Mouse (Mus musculus): ENCODE measurements around the gene Adam19. TPM values are rescaled to one million over a fixed set of nuclear protein-coding genes. Genes with fewer than 3 reads are reported as not detected.

Gene Adam19
- polyA plus RNA-seq, 1 experiment from 2014 or later = 10.7 TPM

- no peak overlapping the region for H3K27ac ChIP-seq
- no peaks in the 10 kb centered on the region for H3K27me3 ChIP-seq (ENCODE audit: poor library complexity, severe bottlenecking)
- peaks cover 9% of the 10 kb centered on the region; the same call in 1 of the 2 replicates for H3K4me1 ChIP-seq
- no peaks in the 10 kb centered on the region for H3K9me3 ChIP-seq
- DNase-seq (ENCODE audit: extremely low spot score, low spot score) = no peak
- H3K36me3 ChIP-seq (replicated peaks) = peaks cover 10% of the 10 kb centered on the region; the same call in 1 of the 2 replicates
- 96% methylated on average over 8 of the region's 8 CpGs for WGBS
- H3K4me3 ChIP-seq = no peak overlapping the region
Measured at GRCm38 (mm10) chr11:46123328-46123866, 67.6 kb downstream of the Adam19 start.

DNA sequence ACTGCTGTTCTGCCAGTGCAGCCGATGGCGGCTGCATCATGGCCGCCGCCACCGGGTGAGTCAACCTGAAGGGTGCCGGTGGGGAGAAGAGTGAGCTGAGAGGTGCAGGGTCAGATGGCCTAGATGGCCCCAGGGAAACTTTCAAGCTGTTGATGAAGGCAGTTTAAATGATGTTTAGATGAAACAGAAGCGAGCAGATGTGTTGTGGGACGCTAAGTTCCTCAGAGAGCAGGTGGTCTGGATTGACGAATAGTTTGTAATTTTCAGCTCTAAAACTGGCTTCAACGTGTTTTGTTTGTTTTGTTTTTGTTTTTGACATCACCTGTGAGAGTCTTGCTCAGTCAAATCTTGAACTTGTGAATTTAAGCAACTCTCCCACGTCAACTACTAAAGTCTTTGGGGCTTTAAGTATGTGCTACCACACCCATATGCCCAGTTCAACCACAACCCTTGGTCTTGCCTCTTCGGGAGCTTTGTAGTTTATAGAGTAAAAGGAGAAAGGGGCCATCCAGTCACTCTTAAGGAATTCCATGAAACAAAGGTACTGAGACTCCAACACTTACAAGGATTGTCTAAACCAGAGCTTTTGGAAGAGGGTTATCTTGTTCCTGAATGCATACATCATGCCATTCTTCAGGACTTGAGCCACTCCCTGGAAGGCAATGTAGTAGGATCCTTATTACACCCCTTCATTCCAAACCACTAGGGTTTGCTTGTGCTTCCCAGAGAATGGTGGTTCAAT lies 69.5 kb downstream of the Adam19 start:
- Histone ChIP-seq H3K36me3 (replicated peaks) (peaks cover 10% of the 10 kb centered on the region; the same call in 1 of the 2 replicates), H3K9me3 (no peaks in the 10 kb centered on the region)
- 93% methylated on average over 12 of the region's 12 CpGs for WGBS

DNA sequence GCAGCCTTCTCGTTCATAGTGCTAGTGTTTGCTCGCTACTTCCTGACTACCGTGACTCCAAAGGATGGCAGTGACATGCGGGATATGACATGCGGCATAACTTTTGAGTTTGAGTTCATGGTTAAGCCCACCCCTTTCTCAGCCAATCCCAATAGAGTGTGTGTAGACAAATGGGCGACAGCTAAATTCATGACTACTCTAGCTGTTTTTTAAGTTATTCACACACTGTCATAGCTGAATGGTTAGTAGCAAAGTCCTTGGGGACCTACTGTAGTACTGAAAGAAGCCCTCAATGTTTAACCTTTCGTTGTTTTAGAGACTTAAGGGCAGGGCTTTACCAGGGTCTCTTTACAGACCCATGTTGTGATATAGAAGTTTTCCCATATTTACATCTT lies 70.0 kb downstream of the Adam19 start:
- no peaks in the 10 kb centered on the region for H3K9me3 ChIP-seq
- H3K4me1 ChIP-seq = no peaks in the 10 kb centered on the region
- WGBS = 95% methylated on average over 7 of the region's 7 CpGs
- DNase-seq (ENCODE audit: extremely low spot score, low spot score) = no peak
- no peak overlapping the region for H3K4me3 ChIP-seq
- H3K27ac ChIP-seq = no peak overlapping the region
- H3K27me3 ChIP-seq (ENCODE audit: poor library complexity, severe bottlenecking) = no peaks in the 10 kb centered on the region
- peaks cover 10% of the 10 kb centered on the region; the same call in 1 of the 2 replicates for H3K36me3 ChIP-seq (replicated peaks)

More for the DNA sequence above, 69.5 kb downstream of the Adam19 start:
- Histone ChIP-seq H3K27ac (no peak overlapping the region), H3K4me1 (no peaks in the 10 kb centered on the region), H3K27me3 (ENCODE audit: poor library complexity, severe bottlenecking) (no peaks in the 10 kb centered on the region), H3K4me3 (no peak overlapping the region)
- no peak for DNase-seq (ENCODE audit: extremely low spot score, low spot score)

- no peak overlapping the region for H3K4me3 ChIP-seq
- 93% methylated on average over 7 of the region's 7 CpGs for WGBS
- no peaks in the 10 kb centered on the region for H3K4me1 ChIP-seq
- no peak overlapping the region for H3K27ac ChIP-seq
- no peaks in the 10 kb centered on the region for H3K9me3 ChIP-seq
- no peak for DNase-seq (ENCODE audit: extremely low spot score, low spot score)
- H3K27me3 ChIP-seq (ENCODE audit: poor library complexity, severe bottlenecking) = no peaks in the 10 kb centered on the region
- peaks cover 10% of the 10 kb centered on the region; the same call in 1 of the 2 replicates for H3K36me3 ChIP-seq (replicated peaks)
Measured at GRCm38 (mm10) chr11:46126317-46126716, 70.5 kb downstream of the Adam19 start.

DNA sequence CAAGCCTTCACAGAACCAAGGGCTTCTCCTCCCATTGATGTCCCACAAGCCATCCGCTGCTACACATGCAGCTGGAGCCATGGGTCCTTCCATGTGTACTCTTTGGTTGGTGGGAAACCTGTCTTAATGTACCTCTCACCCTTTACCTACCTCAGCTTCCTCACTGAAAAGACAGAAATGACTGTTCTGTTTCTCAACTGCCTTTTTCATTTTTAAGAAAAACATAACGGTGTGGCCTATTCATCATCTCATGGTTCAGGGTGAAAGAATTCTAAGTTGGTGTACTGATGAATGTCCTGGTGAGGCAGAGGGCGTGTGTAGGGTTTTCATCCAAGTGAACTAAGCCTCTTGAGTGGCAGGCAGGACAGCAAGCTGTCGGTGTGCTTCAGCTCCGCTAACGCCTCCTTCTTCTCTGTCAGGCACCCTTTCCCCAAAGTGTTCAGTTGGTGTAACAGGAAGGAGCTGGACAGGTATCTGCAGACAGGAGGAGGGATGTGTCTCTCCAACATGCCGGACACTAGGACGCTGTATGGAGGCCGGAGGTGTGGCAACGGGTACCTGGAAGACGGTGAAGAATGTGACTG lies 71.1 kb downstream of the Adam19 start:
- no peaks in the 10 kb centered on the region for H3K27me3 ChIP-seq (ENCODE audit: poor library complexity, severe bottlenecking)
- WGBS = 86% methylated on average over 11 of the region's 11 CpGs

GRCm38 (mm10) chr11:46127621-46128547 lies 72.1 kb downstream of the Adam19 start:
- WGBS = 80% methylated on average over 15 of the region's 15 CpGs
- Histone ChIP-seq H3K27ac (no peak overlapping the region), H3K9me3 (no peaks in the 10 kb centered on the region), H3K36me3 (replicated peaks) (peaks cover 4% of the 10 kb centered on the region), H3K4me3 (no peak overlapping the region), H3K27me3 (ENCODE audit: poor library complexity, severe bottlenecking) (no peaks in the 10 kb centered on the region), H3K4me1 (no peaks in the 10 kb centered on the region)
- DNase-seq (ENCODE audit: extremely low spot score, low spot score) = no peak

More for the DNA sequence above, 71.1 kb downstream of the Adam19 start:
- H3K4me3 ChIP-seq = no peak overlapping the region
- H3K27ac ChIP-seq = no peak overlapping the region
- H3K36me3 ChIP-seq (replicated peaks) = peaks cover 10% of the 10 kb centered on the region
- H3K4me1 ChIP-seq = no peaks in the 10 kb centered on the region
- no peaks in the 10 kb centered on the region for H3K9me3 ChIP-seq
- DNase-seq (ENCODE audit: extremely low spot score, low spot score) = no peak

- H3K27ac ChIP-seq = no peak overlapping the region
- no peak for DNase-seq (ENCODE audit: extremely low spot score, low spot score)
- WGBS = 66% methylated on average over 9 of the region's 9 CpGs
- no peaks in the 10 kb centered on the region for H3K4me1 ChIP-seq
- no peaks in the 10 kb centered on the region for H3K27me3 ChIP-seq (ENCODE audit: poor library complexity, severe bottlenecking)
- no peak overlapping the region for H3K4me3 ChIP-seq
- no peaks in the 10 kb centered on the region for H3K9me3 ChIP-seq
- peaks cover 4% of the 10 kb centered on the region for H3K36me3 ChIP-seq (replicated peaks)
Measured at GRCm38 (mm10) chr11:46128548-46128945, 72.8 kb downstream of the Adam19 start.

GRCm38 (mm10) chr11:46131022-46131986 lies 75.5 kb downstream of the Adam19 start:
- Histone ChIP-seq H3K27me3 (ENCODE audit: poor library complexity, severe bottlenecking) (no peaks in the 10 kb centered on the region), H3K27ac (no peak overlapping the region), H3K9me3 (no peaks in the 10 kb centered on the region), H3K36me3 (replicated peaks) (peaks cover 9% of the 10 kb centered on the region), H3K4me1 (no peaks in the 10 kb centered on the region), H3K4me3 (no peak overlapping the region)
- 90% methylated on average over 17 of the region's 17 CpGs for WGBS
- no peak for DNase-seq (ENCODE audit: extremely low spot score, low spot score)

- Histone ChIP-seq H3K9me3 (no peaks in the 10 kb centered on the region), H3K4me3 (no peak overlapping the region), H3K4me1 (no peaks in the 10 kb centered on the region), H3K27ac (no peak overlapping the region), H3K27me3 (ENCODE audit: poor library complexity, severe bottlenecking) (no peaks in the 10 kb centered on the region), H3K36me3 (replicated peaks) (peaks cover 32% of the 10 kb centered on the region)
- no peak for DNase-seq (ENCODE audit: extremely low spot score, low spot score)
- 86% methylated on average over 2 of the region's 2 CpGs for WGBS
Measured at GRCm38 (mm10) chr11:46134899-46135298, 79.1 kb downstream of the Adam19 start.

DNA sequence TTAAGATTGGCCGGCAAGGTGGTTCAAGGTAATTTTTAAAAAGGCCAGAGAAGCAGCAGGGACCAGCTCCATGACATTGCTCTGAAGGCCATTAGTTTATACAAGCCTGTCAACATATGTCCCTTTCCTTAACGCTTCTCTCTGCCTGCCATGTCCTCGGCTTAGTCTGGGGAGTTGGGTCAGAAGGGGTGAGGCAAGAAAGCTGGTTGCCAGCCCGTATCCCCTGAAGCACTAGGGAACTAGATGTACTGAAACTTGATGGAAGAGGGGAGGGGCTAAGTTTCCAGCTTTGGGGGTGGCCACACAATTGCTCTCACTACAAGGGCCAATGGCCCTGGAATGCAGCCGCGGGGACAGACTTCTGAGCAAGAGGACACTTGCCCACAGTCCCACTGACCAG lies 87.5 kb downstream of the Adam19 start:
- Histone ChIP-seq H3K9me3 (no peaks in the 10 kb centered on the region), H3K4me1 (no peaks in the 10 kb centered on the region), H3K4me3 (no peak overlapping the region), H3K27ac (no peak overlapping the region), H3K27me3 (ENCODE audit: poor library complexity, severe bottlenecking) (no peaks in the 10 kb centered on the region), H3K36me3 (replicated peaks) (peaks cover 49% of the 10 kb centered on the region)
- no peak for DNase-seq (ENCODE audit: extremely low spot score, low spot score)
- 93% methylated on average over 6 of the region's 6 CpGs for WGBS

- no peak overlapping the region for H3K4me3 ChIP-seq
- no peak for DNase-seq (ENCODE audit: extremely low spot score, low spot score)
- H3K4me1 ChIP-seq = no peaks in the 10 kb centered on the region
- 89% methylated on average over 11 of the region's 11 CpGs for WGBS
- H3K36me3 ChIP-seq (replicated peaks) = peaks cover 33% of the 10 kb centered on the region
- no peak overlapping the region for H3K27ac ChIP-seq
- no peaks in the 10 kb centered on the region for H3K9me3 ChIP-seq
- H3K27me3 ChIP-seq (ENCODE audit: poor library complexity, severe bottlenecking) = no peaks in the 10 kb centered on the region
Measured at GRCm38 (mm10) chr11:46145163-46145875, 89.5 kb downstream of the Adam19 start.

Data from forebrain, embryonic 10.5 days (tissue).